Mouse (Mus musculus) forebrain, embryonic 12.5 days (tissue): ENCODE data around the gene Mapkapk2. TPM values are rescaled to one million over a fixed set of nuclear protein-coding genes. Genes with fewer than 3 reads are reported as not detected.

Source experiments
- ATAC-seq: fragments of 200-750 bp; cut with Nextera tagmentation; 2 replicates; pipeline ENCODE4 v1.8.0; 2017; ENCODE audit warnings: moderate TSS enrichment; ENCODE audit not compliant: low FRiP score
- H3K27ac ChIP-seq: fragments of 300-500 bp; sonication (generic); 2 replicates; pipeline ENCODE4 v1.5.1; 2016; ENCODE audit warnings: mild to moderate bottlenecking
- H3K27me3 ChIP-seq: fragments of 300-500 bp; sonication (generic); 2 replicates; pipeline ENCODE4 v1.6.1; 2016; ENCODE audit warnings: mild to moderate bottlenecking
- H3K36me3 ChIP-seq: fragments of 300-500 bp; sonication (generic); replicated peaks from 2 replicates; pipeline ENCODE4 v1.6.1; 2016; ENCODE audit warnings: mild to moderate bottlenecking
- H3K4me1 ChIP-seq: fragments of 300-500 bp; sonication (generic); 2 replicates; pipeline ENCODE4 v1.6.1; 2016
- H3K4me2 ChIP-seq: fragments of 300-500 bp; sonication (generic); 2 replicates; pipeline ENCODE4 v1.6.1; 2016; ENCODE audit warnings: mild to moderate bottlenecking, moderate library complexity
- H3K4me3 ChIP-seq: fragments of 300-500 bp; sonication (generic); replicated peaks from 2 replicates; pipeline ENCODE4 v1.5.1; 2016; ENCODE audit warnings: mild to moderate bottlenecking
- H3K9ac ChIP-seq: fragments of 300-500 bp; sonication (generic); 2 replicates; pipeline ENCODE4 v1.6.1; 2016; ENCODE audit warnings: mild to moderate bottlenecking
- H3K9me3 ChIP-seq: fragments of 300-500 bp; sonication (generic); 2 replicates; pipeline ENCODE4 v1.6.1; 2016
- WGBS: fragments of 180-500 bp; shearing (Covaris S2); methylation state at CpG from one replicate; pipeline ENCODE4 v1.1.7; 2016; 5-methylcytosine and 5-hydroxymethylcytosine counted together
- polyA plus RNA-seq: library from polyadenylated mRNA; unstranded; fragments of >200 nt; fragmentation: Nextera tagmentation; extraction: Ambion mirVana; gene quantifications from 2 replicates; pipeline ENCODE4 v1.2.1, GENCODE M21; 2016

Gene Mapkapk2
- polyA plus RNA-seq, 1 experiment from 2014 or later: 55.3 TPM

GRCm38 (mm10) chr1:131072376-131072990 is 25.1 kb downstream of the Mapkapk2 start:
- Histone ChIP-seq H3K9me3 (no peaks in the 10 kb centered on the region), H3K4me3 (no peak overlapping the region), H3K27ac (no peak overlapping the region), H3K36me3 (no peaks in the 10 kb centered on the region), H3K27me3 (no peaks in the 10 kb centered on the region), H3K9ac (no peak overlapping the region), H3K4me1 (peaks cover 44% of the 10 kb centered on the region), H3K4me2 (no peak overlapping the region)
- 86% methylated on average over 7 of the region's 7 CpGs for WGBS
- no peak for ATAC-seq

- WGBS: 90% methylated on average over 7 of the region's 7 CpGs
- Histone ChIP-seq H3K36me3 (peaks cover 7% of the 10 kb centered on the region), H3K27ac (no peak overlapping the region), H3K4me1 (peaks cover 20% of the 10 kb centered on the region), H3K4me2 (no peak overlapping the region), H3K9me3 (no peaks in the 10 kb centered on the region), H3K27me3 (no peaks in the 10 kb centered on the region), H3K4me3 (no peak overlapping the region), H3K9ac (no peak overlapping the region)
- ATAC-seq: no peak
Measured at GRCm38 (mm10) chr1:131069010-131069409, 28.6 kb downstream of the Mapkapk2 start.

GRCm38 (mm10) chr1:131068011-131068727 is 29.5 kb downstream of the Mapkapk2 start:
- Histone ChIP-seq H3K9me3 (no peaks in the 10 kb centered on the region), H3K27me3 (no peaks in the 10 kb centered on the region), H3K4me1 (peaks cover 18% of the 10 kb centered on the region), H3K4me2 (no peak overlapping the region), H3K9ac (no peak overlapping the region), H3K27ac (no peak overlapping the region), H3K4me3 (no peak overlapping the region), H3K36me3 (peaks cover 7% of the 10 kb centered on the region)
- 92% methylated on average over 10 of the region's 10 CpGs for WGBS
- no peak for ATAC-seq

- WGBS: 71% methylated on average over 6 of the region's 6 CpGs
- H3K27ac ChIP-seq: no peak overlapping the region
- no peak overlapping the region for H3K4me2 ChIP-seq
- peaks cover 45% of the 10 kb centered on the region for H3K4me1 ChIP-seq
- no peak overlapping the region for H3K9ac ChIP-seq
- H3K27me3 ChIP-seq: no peaks in the 10 kb centered on the region
- no peak overlapping the region for H3K4me3 ChIP-seq
- H3K36me3 ChIP-seq: peaks cover 7% of the 10 kb centered on the region
- ATAC-seq: peak; percentile 22; the same call in 1 of the 2 replicates
- H3K9me3 ChIP-seq: no peaks in the 10 kb centered on the region
Measured at GRCm38 (mm10) chr1:131064202-131064601, 33.4 kb downstream of the Mapkapk2 start.

- WGBS: 79% methylated on average over 6 of the region's 6 CpGs
- peaks cover 57% of the 10 kb centered on the region for H3K4me1 ChIP-seq
- no peak overlapping the region for H3K27ac ChIP-seq
- H3K36me3 ChIP-seq: peaks cover 7% of the 10 kb centered on the region
- no peaks in the 10 kb centered on the region for H3K9me3 ChIP-seq
- no peak for ATAC-seq
- H3K4me2 ChIP-seq: no peak overlapping the region
- H3K4me3 ChIP-seq: no peak overlapping the region
- H3K27me3 ChIP-seq: no peaks in the 10 kb centered on the region
- H3K9ac ChIP-seq: no peak overlapping the region
Measured at GRCm38 (mm10) chr1:131062821-131063220, 34.8 kb downstream of the Mapkapk2 start.

- peaks cover 11% of the 10 kb centered on the region for H3K36me3 ChIP-seq
- peaks cover 57% of the 10 kb centered on the region for H3K4me1 ChIP-seq
- H3K27ac ChIP-seq: no peak overlapping the region
- no peak overlapping the region for H3K4me2 ChIP-seq
- H3K9ac ChIP-seq: no peak overlapping the region
- H3K9me3 ChIP-seq: no peaks in the 10 kb centered on the region
- 78% methylated on average over 7 of the region's 7 CpGs for WGBS
- no peak for ATAC-seq
- H3K4me3 ChIP-seq: no peak overlapping the region
- H3K27me3 ChIP-seq: no peaks in the 10 kb centered on the region
Measured at GRCm38 (mm10) chr1:131061740-131062254, 35.8 kb downstream of the Mapkapk2 start.

GRCm38 (mm10) chr1:131060290-131061253 is 37.1 kb downstream of the Mapkapk2 start:
- 76% methylated on average over 13 of the region's 13 CpGs for WGBS
- peaks cover 57% of the 10 kb centered on the region for H3K4me1 ChIP-seq
- no peak overlapping the region for H3K4me3 ChIP-seq
- peak; percentile 20; the same call in 1 of the 2 replicates for ATAC-seq
- no peak overlapping the region for H3K4me2 ChIP-seq
- peaks cover 23% of the 10 kb centered on the region for H3K36me3 ChIP-seq
- no peak overlapping the region for H3K27ac ChIP-seq
- H3K9ac ChIP-seq: no peak overlapping the region
- no peaks in the 10 kb centered on the region for H3K27me3 ChIP-seq
- H3K9me3 ChIP-seq: no peaks in the 10 kb centered on the region

GRCm38 (mm10) chr1:131059841-131060240 is 37.8 kb downstream of the Mapkapk2 start:
- peaks cover 57% of the 10 kb centered on the region for H3K4me1 ChIP-seq
- no peaks in the 10 kb centered on the region for H3K27me3 ChIP-seq
- no peak overlapping the region for H3K4me3 ChIP-seq
- H3K36me3 ChIP-seq: peaks cover 30% of the 10 kb centered on the region
- H3K9ac ChIP-seq: no peak overlapping the region
- no peaks in the 10 kb centered on the region for H3K9me3 ChIP-seq
- no peak for ATAC-seq
- H3K27ac ChIP-seq: no peak overlapping the region
- no peak overlapping the region for H3K4me2 ChIP-seq
- WGBS: 89% methylated on average over 5 of the region's 5 CpGs

- Histone ChIP-seq H3K4me2 (no peak overlapping the region), H3K27ac (no peak overlapping the region), H3K36me3 (peaks cover 34% of the 10 kb centered on the region), H3K4me3 (no peak overlapping the region), H3K4me1 (peaks cover 53% of the 10 kb centered on the region), H3K9ac (no peak overlapping the region), H3K9me3 (no peaks in the 10 kb centered on the region), H3K27me3 (no peaks in the 10 kb centered on the region)
- WGBS: 77% methylated on average over 1 of the region's 1 CpGs
- no peak for ATAC-seq
Measured at GRCm38 (mm10) chr1:131059411-131059810, 38.2 kb downstream of the Mapkapk2 start.

- H3K9me3 ChIP-seq: no peaks in the 10 kb centered on the region
- no peak overlapping the region for H3K27ac ChIP-seq
- no peaks in the 10 kb centered on the region for H3K27me3 ChIP-seq
- H3K4me2 ChIP-seq: no peak overlapping the region
- no peak overlapping the region for H3K9ac ChIP-seq
- H3K36me3 ChIP-seq: peaks cover 38% of the 10 kb centered on the region
- 90% methylated on average over 7 of the region's 7 CpGs for WGBS
- no peak overlapping the region for H3K4me3 ChIP-seq
- no peak for ATAC-seq
- H3K4me1 ChIP-seq: peaks cover 50% of the 10 kb centered on the region
Measured at GRCm38 (mm10) chr1:131058431-131058830, 39.2 kb downstream of the Mapkapk2 start.

- H3K36me3 ChIP-seq: peaks cover 48% of the 10 kb centered on the region
Measured at GRCm38 (mm10) chr1:131054251-131054650, 43.4 kb downstream of the Mapkapk2 start.

GRCm38 (mm10) chr1:131053656-131054055 is 44.0 kb downstream of the Mapkapk2 start:
- no peaks in the 10 kb centered on the region for H3K27me3 ChIP-seq
- no peak overlapping the region for H3K4me3 ChIP-seq
- ATAC-seq: 0 out of 2 replicates have a peak, but pooled peaks have one; percentile 19
- H3K36me3 ChIP-seq: peaks cover 48% of the 10 kb centered on the region
- H3K9me3 ChIP-seq: no peaks in the 10 kb centered on the region
- H3K9ac ChIP-seq: no peak overlapping the region
- H3K27ac ChIP-seq: no peak overlapping the region
- 56% methylated on average over 4 of the region's 4 CpGs for WGBS
- peaks cover 26% of the 10 kb centered on the region for H3K4me1 ChIP-seq
- H3K4me2 ChIP-seq: no peak overlapping the region

More at GRCm38 (mm10) chr1:131054251-131054650, 43.4 kb downstream of the Mapkapk2 start:
- Histone ChIP-seq H3K9ac (no peak overlapping the region), H3K4me3 (no peak overlapping the region), H3K4me1 (peaks cover 31% of the 10 kb centered on the region), H3K9me3 (no peaks in the 10 kb centered on the region), H3K4me2 (no peak overlapping the region), H3K27ac (no peak overlapping the region), H3K27me3 (no peaks in the 10 kb centered on the region)
- no peak for ATAC-seq
- 89% methylated on average over 4 of the region's 4 CpGs for WGBS
